Mouse (Mus musculus): ENCODE results near the gene Srebf1. TPM values are rescaled to one million over a fixed set of nuclear protein-coding genes. Genes with fewer than 3 reads are reported as not detected.
A peak's percentile ranks its signal among the peaks of the same experiment; 100 is the strongest.

Gene Srebf1
- polyA plus RNA-seq, 1 experiment, result 56.7 TPM

DNA sequence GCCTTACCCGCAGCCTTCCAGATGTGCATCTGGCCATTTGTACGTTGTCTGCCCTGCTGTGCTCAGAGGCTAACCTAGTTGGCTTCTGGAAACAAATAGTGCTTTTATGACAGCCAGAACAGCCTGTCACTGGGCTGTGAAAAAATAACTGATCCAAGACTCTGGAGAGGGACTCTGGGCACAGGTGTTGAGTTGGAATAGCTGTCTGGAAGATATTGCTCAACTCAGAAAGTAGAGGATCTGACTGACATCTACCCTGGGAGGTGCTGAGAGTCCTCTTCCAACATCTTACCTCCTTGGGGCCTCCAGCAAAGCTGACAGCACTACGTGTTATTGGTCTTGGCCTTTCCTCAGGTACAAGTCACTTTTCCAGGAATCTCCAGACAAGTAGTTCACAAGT is 33.3 kb upstream of the Srebf1 start:
- TF ChIP-seq CTCF (IDR thresholded peaks at IDR 0.05; ENCODE audit: extremely low read depth, insufficient read depth, low read length) (no peak), POLR2A (IDR thresholded peaks at IDR 0.05; ENCODE audit: extremely low read depth, insufficient read depth, low read length) (no peak)

DNA sequence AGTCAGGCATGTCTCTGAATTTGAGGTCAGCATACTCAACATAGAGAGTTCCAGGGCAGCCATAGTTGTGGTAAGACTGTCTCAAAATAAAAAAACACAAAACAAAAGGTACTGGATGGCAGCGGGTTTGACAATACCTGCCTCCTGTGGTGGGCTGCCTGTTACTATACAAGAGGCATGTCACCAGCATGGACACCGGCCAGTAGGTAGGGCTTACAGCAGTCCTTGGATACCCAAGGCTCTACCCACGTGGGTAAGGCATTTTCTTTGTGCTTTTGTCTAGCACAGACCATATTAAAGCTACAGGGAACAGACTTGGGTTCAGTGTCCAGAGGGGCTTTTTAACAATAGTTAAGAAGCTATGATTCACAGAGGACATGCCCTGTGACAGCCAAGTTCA is 32.8 kb upstream of the Srebf1 start:
- no peak overlapping the region for H3K4me3 ChIP-seq (ENCODE audit: insufficient read depth, low read length)
- TF ChIP-seq CTCF (IDR thresholded peaks at IDR 0.05; ENCODE audit: extremely low read depth, insufficient read depth, low read length), result no peak
- TF ChIP-seq POLR2A (IDR thresholded peaks at IDR 0.05; ENCODE audit: extremely low read depth, insufficient read depth, low read length), result no peak
- peaks cover 15% of the 10 kb centered on the region for H3K4me1 ChIP-seq (ENCODE audit: control insufficient read depth, insufficient read depth, low read length)
- H3K27ac ChIP-seq (ENCODE audit: insufficient read depth, low read length), result no peak overlapping the region

More for the DNA sequence above, 33.3 kb upstream of the Srebf1 start:
- H3K4me3 ChIP-seq (ENCODE audit: insufficient read depth, low read length), result no peak overlapping the region
- H3K27ac ChIP-seq (ENCODE audit: insufficient read depth, low read length), result no peak overlapping the region
- H3K4me1 ChIP-seq (ENCODE audit: control insufficient read depth, insufficient read depth, low read length), result peaks cover 16% of the 10 kb centered on the region

DNA sequence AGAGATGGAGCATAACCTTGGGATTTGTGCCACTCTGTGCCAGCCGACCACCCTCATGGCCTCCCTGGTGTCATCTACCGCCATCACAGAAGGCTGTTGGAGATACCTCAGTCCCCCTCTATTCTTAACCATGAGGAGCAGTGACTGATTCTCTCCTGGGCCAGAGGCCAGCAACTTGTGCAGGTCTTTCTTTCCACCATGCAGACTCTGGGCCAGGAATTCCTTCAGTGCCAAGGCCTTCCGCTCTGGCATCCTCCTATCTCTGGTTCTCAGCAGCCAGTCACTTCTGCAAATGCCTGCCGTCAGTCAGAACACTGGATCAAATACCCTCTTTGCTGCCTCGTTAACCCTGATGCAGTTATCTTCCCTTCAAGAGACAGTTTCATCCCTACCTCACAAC is 31.9 kb upstream of the Srebf1 start:
- peaks cover 15% of the 10 kb centered on the region for H3K4me1 ChIP-seq (ENCODE audit: control insufficient read depth, insufficient read depth, low read length)
- no peak overlapping the region for H3K4me3 ChIP-seq (ENCODE audit: insufficient read depth, low read length)
- H3K27ac ChIP-seq (ENCODE audit: insufficient read depth, low read length), result no peak overlapping the region
- TF ChIP-seq CTCF (IDR thresholded peaks at IDR 0.05; ENCODE audit: extremely low read depth, insufficient read depth, low read length), result no peak
- TF ChIP-seq POLR2A (IDR thresholded peaks at IDR 0.05; ENCODE audit: extremely low read depth, insufficient read depth, low read length), result no peak

DNA sequence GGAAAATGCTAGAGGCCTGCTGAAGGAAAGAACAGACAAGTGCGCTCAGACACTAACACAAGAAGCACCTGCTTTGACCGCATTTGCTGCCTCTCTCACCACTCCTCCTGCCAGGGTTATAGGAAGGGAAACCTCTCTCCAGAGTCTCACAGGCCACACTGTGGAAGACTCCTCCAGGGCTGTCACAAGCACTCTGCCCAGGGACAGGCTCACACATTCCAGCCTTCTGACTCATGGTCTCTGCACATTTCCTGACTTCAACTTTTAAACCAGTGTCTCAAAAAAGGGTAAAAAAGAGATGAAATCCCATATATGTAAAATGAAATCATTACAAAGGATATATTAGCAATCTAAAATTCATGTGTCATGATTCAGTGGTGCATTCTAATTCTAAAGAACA is 31.2 kb upstream of the Srebf1 start:
- Histone ChIP-seq H3K27ac (ENCODE audit: insufficient read depth, low read length) (no peak overlapping the region), H3K4me3 (ENCODE audit: insufficient read depth, low read length) (no peak overlapping the region), H3K4me1 (ENCODE audit: control insufficient read depth, insufficient read depth, low read length) (peaks cover 19% of the 10 kb centered on the region)
- TF ChIP-seq POLR2A (IDR thresholded peaks at IDR 0.05; ENCODE audit: extremely low read depth, insufficient read depth, low read length), result no peak
- no peak for TF ChIP-seq CTCF (IDR thresholded peaks at IDR 0.05; ENCODE audit: extremely low read depth, insufficient read depth, low read length)

DNA sequence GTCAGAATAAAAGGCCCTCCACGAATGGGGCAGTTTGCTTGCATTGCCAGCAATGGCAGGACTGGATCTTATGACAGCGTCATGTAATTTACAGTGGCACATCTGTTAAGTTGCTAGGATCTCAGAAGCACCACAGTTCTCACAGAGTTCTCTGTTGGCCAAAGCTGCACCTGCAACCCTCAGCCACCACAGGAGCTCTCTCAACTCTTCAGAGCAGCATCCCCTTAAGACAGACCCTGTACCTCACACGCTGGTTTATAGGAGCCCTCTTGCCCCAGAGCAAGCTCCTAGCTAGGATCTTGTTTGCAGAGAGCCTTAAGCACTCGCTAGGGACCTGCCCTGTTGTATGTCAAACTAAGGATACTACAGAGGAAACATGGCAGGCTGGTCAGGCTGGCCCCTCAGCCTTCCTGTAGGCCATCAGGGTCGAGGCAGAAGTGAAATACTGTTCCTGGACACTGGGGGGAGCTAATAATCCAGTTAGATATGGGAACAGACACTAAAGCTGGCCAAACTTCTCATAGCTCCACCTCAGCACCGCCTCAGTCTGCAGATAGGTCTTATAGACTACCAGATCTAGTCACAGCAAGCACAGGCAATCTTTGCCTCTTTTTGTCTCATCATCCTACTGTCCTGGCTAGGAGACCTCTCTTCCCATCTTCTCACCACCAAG is 28.7 kb upstream of the Srebf1 start:
- H3K4me1 ChIP-seq (ENCODE audit: control insufficient read depth, insufficient read depth, low read length), result peaks cover 12% of the 10 kb centered on the region
- H3K4me3 ChIP-seq (ENCODE audit: insufficient read depth, low read length), result no peak overlapping the region
- H3K27ac ChIP-seq (ENCODE audit: insufficient read depth, low read length), result no peak overlapping the region
- TF ChIP-seq POLR2A (IDR thresholded peaks at IDR 0.05; ENCODE audit: extremely low read depth, insufficient read depth, low read length), result no peak
- TF ChIP-seq CTCF (IDR thresholded peaks at IDR 0.05; ENCODE audit: extremely low read depth, insufficient read depth, low read length), result peak; percentile 46; the same call in 1 of the 2 replicates

DNA sequence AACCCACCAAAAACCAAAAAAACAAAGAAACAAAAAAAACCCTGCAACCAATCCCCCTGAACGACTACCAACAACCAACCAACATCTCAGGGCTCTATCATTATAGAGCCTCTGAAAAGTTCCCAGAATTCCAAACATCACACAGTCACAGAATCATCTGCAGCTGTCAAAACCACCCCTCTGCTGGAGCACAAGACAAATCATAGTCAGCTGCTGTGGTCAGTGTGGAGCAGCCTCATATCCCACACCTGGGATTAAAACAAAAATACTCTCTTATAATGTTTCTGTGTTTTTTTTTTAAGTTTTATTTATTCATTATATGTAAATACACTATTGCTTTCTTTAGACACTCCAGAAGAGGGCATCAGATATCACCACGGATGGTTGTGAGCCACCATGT is 27.5 kb upstream of the Srebf1 start:
- no peak for TF ChIP-seq CTCF (IDR thresholded peaks at IDR 0.05; ENCODE audit: extremely low read depth, insufficient read depth, low read length)
- TF ChIP-seq POLR2A (IDR thresholded peaks at IDR 0.05; ENCODE audit: extremely low read depth, insufficient read depth, low read length), result no peak
- peaks cover 8% of the 10 kb centered on the region for H3K4me1 ChIP-seq (ENCODE audit: control insufficient read depth, insufficient read depth, low read length)

DNA sequence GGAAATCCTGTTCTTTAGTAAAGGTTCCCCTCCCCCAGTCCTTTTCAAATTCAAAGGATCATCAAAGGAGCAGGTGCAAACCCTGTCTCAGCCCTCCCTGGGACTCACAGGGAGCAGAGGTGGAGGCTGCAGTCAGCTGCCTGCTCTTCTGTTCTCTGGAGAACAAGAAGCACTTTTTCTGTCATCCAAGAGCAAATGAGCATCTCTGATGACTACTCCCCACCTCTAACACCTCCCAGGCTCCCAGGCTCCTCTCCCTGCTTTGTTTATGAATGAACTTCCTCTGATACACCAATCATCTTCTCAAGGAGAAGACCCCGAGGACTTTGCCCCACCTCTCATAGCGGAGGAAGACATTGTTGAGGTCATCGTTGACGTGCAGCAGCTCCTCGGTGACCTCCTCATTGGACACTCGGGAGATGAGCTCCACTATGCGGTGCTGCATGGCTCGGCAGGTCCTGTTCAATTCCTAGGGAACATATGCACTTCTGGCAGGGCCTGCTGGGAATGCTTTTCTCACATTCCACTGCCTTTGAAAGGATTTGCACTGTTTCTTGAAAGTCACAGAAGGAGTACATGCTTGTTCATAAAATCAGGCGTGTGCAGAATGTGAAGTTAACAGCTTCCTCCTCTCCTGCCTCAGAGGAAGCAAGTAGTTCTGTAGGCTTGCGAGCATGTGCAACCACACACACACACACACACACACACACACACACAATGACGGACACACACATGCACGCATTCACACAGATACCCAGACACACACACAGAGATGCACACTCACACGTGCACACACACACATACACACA is 26.4 kb upstream of the Srebf1 start:
- TF ChIP-seq CTCF (IDR thresholded peaks at IDR 0.05; ENCODE audit: extremely low read depth, insufficient read depth, low read length) (no peak), POLR2A (IDR thresholded peaks at IDR 0.05; ENCODE audit: extremely low read depth, insufficient read depth, low read length) (no peak)
- Histone ChIP-seq H3K27ac (ENCODE audit: insufficient read depth, low read length) (no peak overlapping the region), H3K4me3 (ENCODE audit: insufficient read depth, low read length) (no peak overlapping the region), H3K4me1 (ENCODE audit: control insufficient read depth, insufficient read depth, low read length) (peaks cover 8% of the 10 kb centered on the region)

More for the DNA sequence above, 27.5 kb upstream of the Srebf1 start:
- H3K4me3 ChIP-seq (ENCODE audit: insufficient read depth, low read length), result no peak overlapping the region
- H3K27ac ChIP-seq (ENCODE audit: insufficient read depth, low read length), result no peak overlapping the region

DNA sequence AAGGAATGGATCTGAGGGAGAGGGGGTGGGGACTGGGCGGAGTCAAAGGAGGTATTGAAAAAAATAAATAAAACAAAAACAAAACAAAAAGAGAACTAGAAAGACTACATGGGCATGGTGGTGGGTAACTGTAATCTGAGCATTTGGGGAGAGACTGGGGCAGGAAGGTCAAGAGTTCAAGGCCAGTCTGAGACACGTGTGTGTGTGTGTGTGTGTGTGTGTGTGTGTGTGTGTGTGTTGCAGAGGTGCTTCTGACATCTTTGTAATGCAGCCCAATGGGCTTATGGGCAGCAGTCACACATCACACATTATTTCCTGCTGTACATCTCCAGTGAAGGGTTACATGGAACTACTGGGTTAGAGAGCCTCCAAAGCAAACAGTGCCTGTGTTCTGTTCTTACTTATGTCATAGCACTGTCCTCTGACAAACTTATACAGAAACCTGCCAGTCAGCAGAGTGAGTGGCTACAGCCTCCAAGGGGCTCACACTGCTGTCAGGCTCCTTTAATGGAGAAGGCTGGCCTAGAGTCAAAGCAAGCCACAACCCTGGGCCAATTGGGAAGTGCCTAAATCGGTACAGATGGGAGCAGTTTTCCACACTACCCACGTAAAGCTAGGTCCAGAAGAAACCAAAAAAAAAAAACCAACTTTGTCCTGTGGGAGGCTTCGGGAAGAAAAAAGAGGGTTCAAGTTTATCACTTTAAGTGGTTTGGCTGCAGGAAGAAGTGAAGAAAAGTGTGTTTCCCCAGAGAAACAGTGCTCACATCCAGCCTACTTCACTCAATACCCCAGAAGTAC is 25.6 kb upstream of the Srebf1 start:
- TF ChIP-seq POLR2A (IDR thresholded peaks at IDR 0.05; ENCODE audit: extremely low read depth, insufficient read depth, low read length), result no peak
- no peak for TF ChIP-seq CTCF (IDR thresholded peaks at IDR 0.05; ENCODE audit: extremely low read depth, insufficient read depth, low read length)
- Histone ChIP-seq H3K4me1 (ENCODE audit: control insufficient read depth, insufficient read depth, low read length) (peaks cover 7% of the 10 kb centered on the region), H3K27ac (ENCODE audit: insufficient read depth, low read length) (no peak overlapping the region), H3K4me3 (ENCODE audit: insufficient read depth, low read length) (no peak overlapping the region)

DNA sequence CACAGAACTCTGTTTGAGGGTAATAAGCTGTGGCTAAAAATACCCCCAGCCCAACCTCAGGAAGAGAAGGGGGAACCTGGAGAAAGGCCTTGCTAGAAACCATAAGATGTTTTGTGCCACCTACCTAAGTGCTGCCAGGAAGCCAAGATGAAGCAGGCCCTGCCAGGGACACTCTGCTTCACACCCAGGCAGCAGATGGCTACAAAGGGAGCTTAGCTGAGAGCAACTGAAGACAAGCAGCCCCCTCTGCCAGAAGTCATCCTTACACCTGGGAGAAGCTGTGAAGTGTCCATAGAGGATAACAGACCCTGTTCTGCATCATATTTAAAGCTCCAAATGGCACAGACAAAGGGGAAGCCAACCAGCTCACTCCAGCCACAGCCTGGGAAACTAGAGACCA is 23.7 kb upstream of the Srebf1 start:
- no peak overlapping the region for H3K4me3 ChIP-seq (ENCODE audit: insufficient read depth, low read length)
- TF ChIP-seq POLR2A (IDR thresholded peaks at IDR 0.05; ENCODE audit: extremely low read depth, insufficient read depth, low read length) (no peak), CTCF (IDR thresholded peaks at IDR 0.05; ENCODE audit: extremely low read depth, insufficient read depth, low read length) (no peak)
- H3K27ac ChIP-seq (ENCODE audit: insufficient read depth, low read length), result no peak overlapping the region

More for the DNA sequence above, 23.7 kb upstream of the Srebf1 start:
- H3K4me1 ChIP-seq (ENCODE audit: control insufficient read depth, insufficient read depth, low read length), result peaks cover 4% of the 10 kb centered on the region

All from cortical plate, adult 2 months (tissue).